Mouse (Mus musculus) E14TG2a.4 (cell line): Measurements from ENCODE around the gene Slc25a24.

Experiments used
- CTCF ChIP-seq: conservative IDR thresholded peaks from 2 replicates; pipeline ENCODE4 v1.5.1; 2014; ENCODE audit warnings: low read length
- POU5F1 ChIP-seq: IDR thresholded peaks from 2 replicates; pipeline ENCODE4 v1.6.1; 2014; ENCODE audit warnings: low read length, borderline replicate concordance

DNA sequence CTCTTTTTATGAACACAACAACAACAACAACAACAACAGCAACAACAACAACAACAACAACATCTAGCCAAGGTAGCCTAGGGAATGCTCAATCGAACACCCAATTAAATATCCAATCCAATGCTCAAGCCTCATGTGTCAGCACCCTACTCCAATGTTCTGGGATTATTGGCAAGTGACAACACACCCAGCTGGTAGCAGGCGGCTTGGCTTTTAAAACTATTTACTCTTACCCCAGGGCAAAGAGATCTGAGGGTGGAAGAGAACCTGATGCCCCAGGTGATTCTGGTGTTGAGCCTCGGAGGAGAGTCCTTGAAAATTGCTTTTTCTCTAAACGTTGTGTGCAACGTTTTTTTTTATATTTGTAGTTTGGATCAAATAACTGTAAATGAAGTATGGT lies 51.4 kb downstream of the Slc25a24 start:
- no peak for TF ChIP-seq CTCF
- TF ChIP-seq POU5F1: no peak
